Mouse (Mus musculus) CD4-positive, CD25-positive, alpha-beta regulatory T cell, adult 4 months (primary cell): ENCODE measurements around the gene Sacm1l. TPM values are rescaled to one million over a fixed set of nuclear protein-coding genes. Genes with fewer than 3 reads are reported as not detected.

Experiments used
- ATAC-seq: one replicate; pipeline ENCODE4 v1.8.0; 2017
- polyA plus RNA-seq, 2 experiments: library from polyadenylated mRNA; unstranded; fragments of 100-300 nt; shearing (Covaris generic); gene quantifications; one replicate each; pipeline ENCODE4 v1.2.1; 2017

Sacm1l gene
- polyA plus RNA-seq, 2 experiments from 2014 or later: 46.0 to 55.2 TPM

DNA sequence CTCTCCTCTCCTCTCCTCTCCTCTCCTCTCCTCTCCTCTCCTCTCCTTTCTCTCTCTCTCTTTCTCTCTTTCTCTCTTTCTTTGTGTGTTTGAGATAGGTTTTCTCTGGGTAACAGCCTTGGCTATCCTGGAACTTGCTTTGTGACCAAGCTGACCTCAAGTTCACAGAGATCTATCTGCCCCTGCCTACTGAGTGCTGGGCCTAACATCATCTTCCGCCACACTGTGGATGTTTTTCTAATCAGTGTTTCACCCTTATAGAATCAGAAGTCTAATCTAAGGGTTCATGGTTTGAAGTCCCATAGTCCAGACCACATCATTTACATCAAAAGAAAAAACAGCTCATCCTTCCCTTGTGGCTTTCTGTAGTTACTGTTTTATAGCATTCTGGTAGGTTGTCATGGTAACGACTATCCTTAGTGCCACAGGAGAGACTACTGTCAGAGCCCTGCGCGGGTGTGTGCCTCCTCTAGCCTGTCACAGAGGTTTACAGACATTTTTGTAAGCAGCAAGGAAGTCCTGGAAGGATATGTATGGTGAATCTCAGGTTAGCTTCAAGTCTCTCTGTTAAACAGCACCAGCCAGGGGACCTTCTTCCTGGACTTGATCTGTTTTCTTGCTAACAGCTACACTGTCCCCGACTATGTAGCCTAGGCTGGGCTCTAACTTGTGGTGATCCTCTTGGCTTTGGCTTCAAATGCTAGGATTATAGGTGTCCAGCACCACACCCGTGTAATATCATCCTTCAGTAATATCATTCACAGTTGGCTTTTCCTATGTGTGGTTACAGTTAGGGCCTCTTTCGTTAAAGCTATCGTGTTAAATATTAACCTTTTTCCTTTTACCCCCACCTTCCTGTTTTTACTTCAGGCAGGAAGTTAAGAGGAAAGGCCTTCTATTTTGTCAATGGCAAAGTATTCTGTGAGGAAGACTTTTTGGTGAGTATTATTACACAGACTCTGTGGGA lies 19.6 kb upstream of the Sacm1l start:
- peak; percentile 98 for ATAC-seq

GRCm38 (mm10) chr9:123510926-123511325 lies 18.6 kb upstream of the Sacm1l start:
- ATAC-seq: no peak

DNA sequence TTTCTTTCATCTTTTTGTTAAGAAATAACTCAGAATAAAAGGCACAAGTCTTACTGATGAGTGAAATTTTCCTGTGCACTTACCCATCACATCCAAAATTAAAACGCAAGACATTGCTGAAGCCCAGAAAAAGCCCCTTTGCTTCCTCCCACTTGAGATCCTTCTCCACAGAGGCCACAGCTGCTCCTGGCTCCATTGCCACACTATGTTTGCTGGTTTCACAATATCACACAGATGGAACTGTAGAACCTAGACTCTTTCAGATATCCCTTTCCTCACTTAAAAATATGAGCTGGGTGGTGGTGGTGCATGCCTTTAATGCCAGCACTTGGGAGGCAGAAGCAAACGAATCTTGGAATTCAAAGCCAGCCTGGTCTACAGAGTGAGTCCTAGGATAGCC lies 17.1 kb upstream of the Sacm1l start:
- ATAC-seq: no peak

DNA sequence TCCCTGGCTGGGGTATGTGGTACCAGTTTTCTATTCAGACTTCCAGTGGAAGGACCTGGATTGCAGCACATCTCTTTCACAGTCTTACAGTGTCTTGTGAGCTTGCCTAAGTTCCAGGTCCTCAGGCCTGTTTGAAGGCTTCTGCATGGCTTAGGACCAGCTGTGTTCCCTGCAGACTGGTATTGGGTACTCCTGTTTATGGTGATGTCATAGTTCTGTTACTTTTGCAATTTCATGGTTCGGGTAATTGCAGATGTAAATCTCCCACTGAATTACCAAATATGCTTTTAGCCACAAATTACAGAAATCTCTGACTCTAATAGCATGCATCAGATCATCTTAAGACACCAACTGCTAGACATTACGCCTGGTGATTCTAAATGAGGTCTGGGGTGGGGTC lies 14.5 kb upstream of the Sacm1l start:
- no peak for ATAC-seq

GRCm38 (mm10) chr9:123516641-123517385 lies 12.7 kb upstream of the Sacm1l start:
- no peak for ATAC-seq

- ATAC-seq: peak; percentile 98
Measured at GRCm38 (mm10) chr9:123518969-123519894, 10.3 kb upstream of the Sacm1l start.

DNA sequence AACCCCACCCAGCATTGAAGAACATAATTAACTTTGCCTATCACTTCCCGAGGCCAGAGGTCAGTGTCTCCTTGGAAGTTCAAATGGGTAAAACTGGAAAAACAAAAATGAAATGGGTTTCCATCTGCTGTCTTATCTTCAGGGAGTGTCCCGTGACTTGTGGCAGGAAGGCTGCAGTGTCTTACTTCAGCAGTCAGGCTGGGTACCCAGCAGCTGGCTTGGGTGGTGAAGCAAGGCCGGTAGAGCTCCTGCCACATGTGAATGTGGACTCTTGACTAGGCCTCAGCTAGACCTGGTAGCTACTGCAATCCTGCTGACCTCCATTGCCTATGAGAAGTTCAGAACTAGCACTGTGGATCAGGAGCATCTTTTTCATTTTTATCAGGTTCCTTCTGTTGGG lies 8.8 kb upstream of the Sacm1l start:
- ATAC-seq: no peak

DNA sequence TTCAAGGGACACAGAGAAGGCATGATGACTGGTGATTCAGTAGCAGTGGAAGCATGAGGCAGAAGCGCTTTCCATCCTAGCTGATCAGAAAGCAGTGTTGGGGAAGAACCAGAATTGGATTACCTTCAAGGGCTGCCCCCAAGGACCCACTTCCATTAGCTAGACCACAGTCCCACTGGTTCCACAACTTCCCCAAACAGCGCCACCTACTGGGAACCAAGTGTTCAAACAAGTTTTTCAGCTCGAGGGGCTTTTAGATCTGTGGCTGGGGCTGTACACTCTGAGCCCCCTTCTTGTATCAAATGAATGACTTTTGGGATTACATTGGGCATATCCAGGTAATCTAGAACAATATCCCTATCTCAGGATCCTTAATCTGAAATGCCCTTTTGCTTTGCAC lies 5.9 kb upstream of the Sacm1l start:
- no peak for ATAC-seq

DNA sequence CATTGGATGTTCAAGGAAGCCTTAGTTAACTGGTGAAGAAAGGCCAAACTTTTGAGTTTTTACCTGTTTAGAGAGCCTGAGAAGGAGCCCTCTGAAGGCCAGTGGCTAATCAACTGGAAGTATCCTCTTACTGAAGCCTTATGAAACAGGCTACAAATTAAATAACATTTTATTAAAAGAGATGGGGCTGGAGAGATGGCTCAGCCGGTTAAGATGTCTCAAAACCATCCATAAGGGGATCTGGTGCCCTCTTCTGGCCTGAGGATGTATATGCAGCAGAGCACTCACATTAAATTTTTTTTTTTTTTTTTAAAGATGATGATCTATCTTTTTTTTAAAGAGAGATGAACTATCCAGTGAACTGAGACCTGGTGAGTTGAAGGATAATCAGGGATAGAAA lies 4.5 kb upstream of the Sacm1l start:
- ATAC-seq: peak; percentile 7

DNA sequence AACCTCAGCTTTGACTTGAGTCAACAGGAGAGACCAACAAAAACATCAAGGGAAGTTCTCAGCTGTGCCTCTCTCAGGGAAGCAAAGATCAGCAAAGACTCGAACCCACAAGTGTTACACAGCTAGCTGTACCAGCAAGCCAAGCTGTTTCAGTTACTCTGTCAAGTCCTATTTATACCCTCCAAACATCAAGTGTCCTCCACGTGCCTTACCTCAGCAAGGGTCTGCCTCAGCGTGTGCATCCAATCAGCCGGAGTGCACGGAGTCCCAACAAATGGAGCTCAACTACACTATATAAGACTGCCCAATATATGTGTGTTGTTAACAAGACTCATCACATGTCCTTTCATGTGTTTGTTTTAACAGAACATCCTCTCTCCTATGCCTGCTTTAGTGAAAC lies 3.1 kb upstream of the Sacm1l start:
- ATAC-seq: no peak

- no peak for ATAC-seq
Measured at GRCm38 (mm10) chr9:123528087-123528925, 1.3 kb upstream of the Sacm1l start.

GRCm38 (mm10) chr9:123528926-123529295 lies 648 bp upstream of the Sacm1l start:
- ATAC-seq: peak; percentile 18

- ATAC-seq: no peak
Measured at GRCm38 (mm10) chr9:123530158-123530475, 558 bp downstream of the Sacm1l start.

DNA sequence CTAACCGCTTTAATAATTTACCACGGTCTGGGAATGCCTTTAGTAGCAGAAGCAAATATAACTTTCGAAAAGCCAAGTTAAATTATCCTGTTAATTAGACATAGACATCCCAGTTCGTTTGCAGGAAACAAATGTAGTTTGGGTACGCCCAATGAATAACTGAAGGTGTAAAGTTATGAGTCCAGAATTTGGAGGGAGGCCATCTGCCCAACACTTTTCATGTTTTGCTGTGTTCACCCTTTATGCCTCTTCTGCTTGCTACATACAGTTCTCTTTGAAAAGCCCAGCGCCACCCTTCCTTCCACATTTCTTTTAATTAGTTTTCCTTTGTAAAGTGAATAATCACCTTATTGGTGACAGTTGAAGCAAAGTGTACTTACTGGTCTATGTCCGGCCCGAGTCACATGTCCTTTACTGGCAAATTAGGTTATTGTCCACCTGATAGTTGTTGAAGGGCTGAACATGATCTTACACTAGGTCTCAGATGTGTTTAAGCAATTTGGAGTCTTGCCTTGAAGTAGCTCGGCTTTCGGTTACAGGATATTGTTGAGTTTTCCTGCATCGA lies 1.1 kb downstream of the Sacm1l start:
- no peak for ATAC-seq

GRCm38 (mm10) chr9:123531234-123531633 lies 1.7 kb downstream of the Sacm1l start:
- ATAC-seq: no peak

- no peak for ATAC-seq
Measured at GRCm38 (mm10) chr9:123536613-123537012, 7.1 kb downstream of the Sacm1l start.

- ATAC-seq: no peak
Measured at GRCm38 (mm10) chr9:123538189-123538588, 8.6 kb downstream of the Sacm1l start.

DNA sequence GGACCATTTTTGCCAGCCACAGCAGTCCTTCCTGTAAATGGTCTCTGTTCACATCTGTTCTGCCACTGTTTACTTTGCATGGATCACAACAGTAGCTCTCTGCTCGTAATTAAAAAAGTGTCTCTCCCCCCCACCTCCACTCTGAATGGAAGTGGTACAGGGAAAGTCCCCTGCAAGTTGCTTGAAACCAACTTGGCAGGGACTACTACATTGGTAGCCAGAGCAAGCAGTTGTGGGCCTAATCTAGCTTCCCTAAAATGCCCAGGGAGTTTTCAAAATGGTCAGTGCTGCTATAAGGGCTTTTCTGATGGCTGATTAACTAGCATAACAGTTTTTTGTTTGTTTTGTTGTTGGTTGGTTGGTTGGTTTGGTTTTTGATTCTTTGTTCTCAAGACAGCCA lies 9.5 kb downstream of the Sacm1l start:
- ATAC-seq: peak; percentile 76

- ATAC-seq: no peak
Measured at GRCm38 (mm10) chr9:123539823-123540222, 10.3 kb downstream of the Sacm1l start.

GRCm38 (mm10) chr9:123554599-123554998 lies 25.0 kb downstream of the Sacm1l start:
- ATAC-seq: no peak

- ATAC-seq: no peak
Measured at GRCm38 (mm10) chr9:123577360-123578192, 48.0 kb downstream of the Sacm1l start.
